Mouse (Mus musculus): ENCODE data around the gene Tab1.

DNA sequence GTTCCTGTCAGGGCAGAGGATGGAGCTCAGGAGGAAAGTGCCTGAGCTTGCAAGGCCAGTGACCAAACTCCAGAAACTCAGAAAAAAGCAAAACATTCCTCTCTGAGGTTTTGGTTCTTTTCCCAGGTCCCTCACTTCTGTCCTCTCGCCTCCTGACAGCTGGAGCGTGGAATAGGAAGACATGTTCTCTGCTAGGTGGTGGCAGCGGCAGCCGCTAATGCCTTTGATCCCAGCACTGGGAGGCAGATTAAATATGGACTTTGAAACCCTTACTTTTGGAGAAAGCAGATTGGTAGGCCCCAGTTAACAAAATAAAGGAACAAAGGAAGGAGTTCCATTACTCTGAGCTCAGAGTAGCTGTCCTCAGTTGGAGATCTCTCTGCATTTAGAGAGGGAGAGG is 75.5 kb downstream of the Tab1 start:
- TF ChIP-seq USF1 (IDR thresholded peaks at IDR 0.05; ENCODE audit: low read depth) (no peak), POLR2A (IDR thresholded peaks at IDR 0.05; ENCODE audit: insufficient read length, low read depth) (no peak), TCF12 (IDR thresholded peaks at IDR 0.05; ENCODE audit: insufficient read depth, poor library complexity, severe bottlenecking) (no peak), SRF (IDR thresholded peaks at IDR 0.05; ENCODE audit: control insufficient read depth, insufficient read length, low read depth) (no peak), MYOG (IDR thresholded peaks at IDR 0.05; ENCODE audit: control insufficient read depth in 1 of 3, insufficient read depth in 1 of 3, insufficient read length in 2 of 3, low read depth in 2 of 3) (no peak), E2F4 (IDR thresholded peaks at IDR 0.05; ENCODE audit: insufficient read depth) (no peak), POLR2AphosphoS2 (IDR thresholded peaks at IDR 0.05; ENCODE audit: insufficient read length, low read depth) (no peak), CEBPB (IDR thresholded peaks at IDR 0.05; ENCODE audit: insufficient read depth, poor library complexity, severe bottlenecking) (no peak), MAX (IDR thresholded peaks at IDR 0.05; ENCODE audit: low read depth) (no peak), REST (IDR thresholded peaks at IDR 0.05; ENCODE audit: insufficient read depth, insufficient read length) (no peak), MYOD1 (IDR thresholded peaks at IDR 0.05; ENCODE audit: control insufficient read depth in 1 of 3, insufficient read length in 2 of 3, low read depth in 2 of 3) (no peak)
